Mouse (Mus musculus): ENCODE data around the gene Clps.
"Not testable (repeated sequence)": the region's sequence is repeated elsewhere in the genome, so short reads cannot be mapped to it uniquely, and the experiment has no call there.

Clps gene

GRCm38 (mm10) chr17:28560598-28560997 is at the start of gene Clps:
Gene Clps, minus strand, starts transcription at chr17:28560766.
- no peak for DNase-seq (ENCODE audit: low read depth, low spot score)

DNA sequence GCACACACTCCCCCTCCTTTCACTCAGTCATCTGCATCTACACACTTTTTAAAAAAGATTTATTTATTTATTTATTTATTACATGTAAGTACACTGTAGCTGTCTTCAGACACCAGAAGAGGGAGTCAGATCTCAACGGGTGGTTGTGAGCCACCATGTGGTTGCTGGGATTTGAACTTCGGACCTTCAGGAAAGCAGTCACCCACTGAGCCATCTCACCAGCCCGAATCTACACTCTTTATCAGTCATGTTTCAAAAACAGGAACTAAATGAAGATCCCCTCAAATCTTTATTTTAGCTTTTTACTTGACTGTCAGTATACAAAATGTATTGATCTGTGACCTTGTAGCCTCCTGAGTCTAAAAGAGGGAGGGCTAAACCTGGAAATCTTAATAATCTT is 49.0 kb upstream of the Clps start:
- DNase-seq (ENCODE audit: low read depth, low spot score): no peak

- no peak for DNase-seq (ENCODE audit: low read depth, low spot score)
These were observed 41.1 kb upstream of the Clps start for GRCm38 (mm10) chr17:28601557-28602250.

- no peak for DNase-seq (ENCODE audit: low read depth, low spot score)
These were observed 40.2 kb upstream of the Clps start for GRCm38 (mm10) chr17:28600780-28601179.

- DNase-seq (ENCODE audit: low read depth, low spot score): no peak
These were observed 33.4 kb upstream of the Clps start for GRCm38 (mm10) chr17:28593965-28594364.

DNA sequence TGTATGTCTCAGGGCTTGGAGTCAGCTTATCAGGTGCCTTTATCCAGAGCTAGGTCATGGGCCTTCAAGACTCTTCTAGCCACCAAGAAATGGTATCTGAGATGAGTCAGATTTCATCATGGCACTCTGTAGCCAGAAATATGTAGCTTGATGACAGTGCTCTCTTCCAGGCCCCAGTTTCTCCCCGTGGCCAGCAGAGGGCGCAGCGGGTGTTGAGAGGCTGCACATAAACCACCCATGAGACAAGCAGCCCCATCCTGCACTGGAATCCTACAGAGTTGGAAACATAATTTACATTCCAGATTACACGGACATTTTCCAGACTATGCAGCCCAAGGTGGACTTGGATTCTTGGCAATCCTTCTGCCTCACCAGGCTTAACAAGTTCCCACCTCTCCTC is 32.4 kb upstream of the Clps start:
- DNase-seq (ENCODE audit: low read depth, low spot score): peak; percentile 61

DNA sequence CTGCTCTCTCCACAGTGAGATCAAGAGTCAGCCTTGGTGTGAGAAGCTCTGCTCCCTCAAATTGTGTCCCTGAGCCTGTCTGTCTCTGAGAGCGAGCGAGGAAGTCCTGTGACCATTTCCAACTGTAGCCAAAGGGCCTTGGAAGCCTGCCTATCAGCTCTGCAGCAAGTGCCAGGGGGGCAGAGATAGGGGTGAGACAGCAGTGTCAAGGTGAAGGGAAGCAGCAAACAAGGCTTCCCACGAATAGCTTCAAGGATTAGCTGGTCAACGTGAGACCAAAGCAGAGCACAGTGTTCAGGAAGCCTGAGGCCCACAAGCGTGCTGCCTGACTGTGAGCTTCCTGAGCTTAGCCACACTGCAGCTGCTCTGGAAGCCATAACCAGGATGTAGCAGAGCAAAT is 30.9 kb upstream of the Clps start:
- no peak for DNase-seq (ENCODE audit: low read depth, low spot score)

GRCm38 (mm10) chr17:28590596-28590995 is 30.0 kb upstream of the Clps start:
- no peak for DNase-seq (ENCODE audit: low read depth, low spot score)

- no peak for DNase-seq (ENCODE audit: low read depth, low spot score)
These were observed 28.0 kb upstream of the Clps start for GRCm38 (mm10) chr17:28588591-28588990.

DNA sequence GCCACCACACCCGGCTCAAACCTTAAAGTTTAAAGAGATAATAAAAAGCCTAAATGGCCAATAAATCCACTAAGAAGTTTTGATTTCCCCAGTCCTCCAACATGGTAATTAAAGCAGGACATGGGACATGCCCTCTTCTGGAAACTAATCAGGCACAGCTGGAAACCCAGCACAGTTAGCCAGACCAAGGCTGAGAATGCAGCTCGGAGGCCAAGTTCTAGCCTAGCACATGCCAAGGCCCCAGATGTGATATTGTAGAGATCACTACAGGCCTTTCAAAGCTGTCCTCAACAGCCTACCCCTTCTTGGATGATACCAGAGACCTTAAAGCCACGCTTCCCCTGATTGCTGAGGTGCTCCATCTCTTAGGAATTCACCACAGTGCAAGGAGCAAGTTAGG is 25.9 kb upstream of the Clps start:
- no peak for DNase-seq (ENCODE audit: low read depth, low spot score)

GRCm38 (mm10) chr17:28581056-28581455 is 20.5 kb upstream of the Clps start:
- DNase-seq (ENCODE audit: low read depth, low spot score): no peak

DNA sequence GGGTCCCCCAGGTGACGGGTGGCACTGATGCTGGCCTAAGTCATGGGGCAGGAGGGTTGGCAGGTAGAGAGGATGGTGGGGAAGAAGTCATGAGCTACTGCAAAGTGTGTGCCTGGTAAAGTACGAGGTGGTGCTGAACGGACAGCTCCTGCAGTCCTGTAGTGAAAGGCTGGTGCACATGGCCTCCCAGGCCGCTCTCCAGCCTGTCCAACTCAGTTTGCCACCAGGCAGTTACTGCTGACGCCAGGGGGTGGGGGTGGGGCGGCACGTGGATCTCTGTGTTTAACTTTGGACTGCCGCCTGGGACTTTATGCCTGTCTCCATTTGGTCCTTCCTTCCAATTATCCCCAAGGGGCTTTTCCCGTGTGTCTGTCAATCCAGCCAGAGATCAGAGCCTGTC is 19.8 kb upstream of the Clps start:
- DNase-seq (ENCODE audit: low read depth, low spot score): no peak

DNA sequence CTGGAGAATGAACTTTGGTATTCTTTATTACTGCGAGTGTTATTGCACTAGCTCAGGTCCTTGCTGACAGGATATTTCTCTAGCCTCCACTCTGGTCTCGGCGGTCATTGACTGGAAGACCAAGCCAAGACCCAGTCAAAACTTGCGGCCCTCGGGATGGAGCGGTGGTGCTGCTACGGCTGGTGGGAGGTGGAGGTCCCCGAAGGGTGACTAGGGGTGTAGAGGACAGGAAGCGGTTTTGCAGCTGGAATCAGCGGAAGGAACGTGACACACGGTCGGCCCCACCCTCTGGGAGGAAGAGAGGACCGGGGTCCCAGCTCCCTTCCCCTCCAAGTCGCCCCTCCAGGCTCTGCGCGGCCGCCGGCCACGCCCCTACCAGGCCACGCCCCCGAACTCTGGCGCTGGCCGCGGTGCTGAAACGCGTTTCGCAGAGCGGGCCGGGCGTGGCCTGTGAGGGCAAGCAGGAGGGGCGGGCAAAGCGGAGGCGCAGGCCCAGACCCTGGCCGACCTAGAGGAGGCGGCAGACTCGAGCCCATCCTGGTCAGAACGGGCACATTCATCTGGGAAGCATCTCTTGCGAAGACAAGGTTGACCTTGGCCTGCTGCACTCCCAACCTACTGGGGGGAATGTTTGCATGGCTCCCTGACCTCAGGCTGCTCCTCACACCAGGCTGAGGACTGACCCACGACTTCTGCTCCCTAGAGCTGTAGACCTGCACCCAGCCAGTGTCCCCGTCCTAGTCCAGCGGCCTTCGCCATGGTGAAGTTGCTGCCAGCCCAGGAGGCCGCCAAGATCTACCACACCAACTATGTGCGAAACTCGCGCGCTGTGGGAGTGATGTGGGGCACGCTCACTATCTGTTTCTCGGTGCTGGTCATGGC is 14.9 kb upstream of the Clps start, which contains the start of gene Lhfpl5:
Gene Lhfpl5 (plus strand): TSS at position 398 of the 882 bp plus-strand sequence.
- peak; percentile 31 for DNase-seq (ENCODE audit: low read depth, low spot score)

DNA sequence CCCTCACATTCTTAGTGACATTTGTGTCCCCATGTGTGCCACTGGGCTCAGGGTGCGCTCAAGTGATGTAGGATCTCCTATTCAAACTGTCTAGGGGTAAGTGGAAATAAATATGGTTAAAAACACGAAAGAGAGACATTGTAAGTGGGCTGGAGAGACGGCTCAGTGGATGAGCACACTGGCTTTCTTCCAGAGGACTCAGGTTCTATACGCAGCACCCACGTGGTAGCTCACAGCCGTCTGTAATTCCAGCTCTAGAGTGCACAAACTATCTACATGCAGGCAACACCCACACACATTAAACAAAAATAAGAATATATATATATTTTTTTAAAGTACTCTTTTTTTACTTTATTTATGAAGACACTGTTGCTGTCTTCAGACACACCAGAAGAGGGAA is 12.4 kb upstream of the Clps start:
- no peak for DNase-seq (ENCODE audit: low read depth, low spot score)

DNA sequence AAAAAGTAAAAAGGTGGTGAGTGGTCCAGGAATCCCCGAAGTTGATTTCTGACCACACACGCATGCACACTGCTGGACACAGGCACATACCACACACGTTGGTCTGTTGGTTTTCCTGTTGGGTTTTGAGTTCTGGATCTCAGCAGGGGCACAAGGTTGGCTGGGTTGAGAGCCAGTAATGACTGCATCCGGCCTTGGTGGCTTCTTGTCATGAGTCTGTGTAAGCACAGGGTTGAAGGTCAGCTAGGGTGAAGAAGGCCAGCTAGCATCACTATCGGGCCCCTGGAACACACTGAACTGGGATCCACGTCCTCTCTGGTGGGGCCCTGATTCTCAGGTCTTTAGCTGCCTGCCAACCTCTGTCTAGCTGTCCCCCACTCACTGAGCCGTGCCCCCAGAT is 12.0 kb upstream of the Clps start:
- no peak for DNase-seq (ENCODE audit: low read depth, low spot score)

DNA sequence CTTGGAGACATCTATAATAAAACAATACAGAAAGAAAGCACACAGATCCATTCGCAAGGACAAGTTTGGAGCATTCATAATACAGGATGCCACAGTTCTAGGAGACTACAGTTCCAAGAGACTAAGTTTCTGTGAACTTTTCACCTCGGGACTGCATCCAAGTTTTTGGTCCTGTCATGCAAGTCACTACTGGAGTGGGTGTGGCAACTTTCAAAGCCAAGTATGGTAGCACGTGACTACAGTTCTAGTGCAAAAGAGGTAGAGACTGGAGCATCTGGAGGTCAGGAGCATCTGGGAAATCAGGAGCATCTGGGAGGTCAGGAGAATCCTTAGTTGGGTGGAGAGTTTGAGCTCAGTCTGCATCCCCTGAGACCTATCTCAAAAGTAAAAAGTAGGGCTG is 11.3 kb upstream of the Clps start:
- no peak for DNase-seq (ENCODE audit: low read depth, low spot score)

- DNase-seq (ENCODE audit: low read depth, low spot score): no peak
These were observed 7.0 kb upstream of the Clps start for GRCm38 (mm10) chr17:28567541-28567940.

DNA sequence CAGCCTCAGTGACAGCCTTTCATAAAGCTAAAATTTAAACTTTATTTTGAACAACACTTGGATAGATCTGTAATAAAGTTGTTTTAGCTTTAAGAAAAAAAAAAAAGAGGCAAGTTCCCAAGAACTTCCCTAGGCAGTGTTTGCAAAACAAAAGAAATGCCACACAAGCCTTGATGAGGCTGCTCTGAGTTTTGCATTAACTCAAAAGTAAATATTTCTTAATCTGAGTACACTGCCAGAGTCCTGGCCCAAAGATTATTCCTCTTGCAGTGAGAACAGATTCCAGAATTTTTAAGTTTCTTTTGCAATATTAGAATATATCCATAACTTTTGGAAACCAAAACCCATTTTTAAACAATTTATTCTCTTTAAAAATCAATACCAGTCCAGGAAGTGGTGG is 4.6 kb upstream of the Clps start:
- DNase-seq (ENCODE audit: low read depth, low spot score): no peak

- no peak for DNase-seq (ENCODE audit: low read depth, low spot score)
These were observed 1.0 kb upstream of the Clps start for GRCm38 (mm10) chr17:28561613-28562012.

- no peak for DNase-seq (ENCODE audit: low read depth, low spot score)
These were observed 2.8 kb downstream of the Clps start for GRCm38 (mm10) chr17:28557772-28558171.

GRCm38 (mm10) chr17:28556635-28557396 is 3.8 kb downstream of the Clps start:
- DNase-seq (ENCODE audit: low read depth, low spot score): no peak

GRCm38 (mm10) chr17:28554021-28554420 is 6.5 kb downstream of the Clps start:
- DNase-seq (ENCODE audit: low read depth, low spot score): not testable (repeated sequence)
